Mouse (Mus musculus) hematopoietic stem cell, adult 5-6 weeks (primary cell): ENCODE results near the gene Myoz1. TPM values are rescaled to one million over a fixed set of nuclear protein-coding genes. Genes with fewer than 3 reads are reported as not detected.
"Not testable (repeated sequence)": the region's sequence is repeated elsewhere in the genome, so short reads cannot be mapped to it uniquely, and the experiment has no call there.

Source experiments
- ATAC-seq, 2 experiments: fragments of 125-278 bp in 1 of 2; replicated peaks in 1 of 2; 2 replicates each; pipeline ENCODE4 v1.8.0; 2016 to 2017; ENCODE audit warnings: inconsistent platforms in 2 of 2, mild to moderate bottlenecking in 2 of 2, moderate number of reproducible peaks in 2 of 2, low read depth in 1 of 2, moderate TSS enrichment in 1 of 2; ENCODE audit not compliant: low FRiP score in 2 of 2, poor library complexity in 2 of 2, severe bottlenecking in 2 of 2, insufficient read depth in 1 of 2, low TSS enrichment in 1 of 2
- total RNA-seq: library from RNA; stranded (forward); fragments of 172-1452, 232-1000 nt; gene quantifications from 2 replicates; pipeline ENCODE4 v1.2.3, GENCODE M21; 2017

The Myoz1 gene
- total RNA-seq, 1 experiment from 2014 or later: not detected

GRCm38 (mm10) chr14:20651722-20652256, 4.6 kb downstream of the Myoz1 start:
- ATAC-seq: no peak

- ATAC-seq: no peak
These were observed 5.3 kb downstream of the Myoz1 start for GRCm38 (mm10) chr14:20651000-20651399.

- no peak for ATAC-seq
These were observed 10.0 kb downstream of the Myoz1 start for GRCm38 (mm10) chr14:20646381-20646780.

GRCm38 (mm10) chr14:20645547-20645946, 10.8 kb downstream of the Myoz1 start:
- ATAC-seq: no peak

- no peak for ATAC-seq
These were observed 14.9 kb downstream of the Myoz1 start for GRCm38 (mm10) chr14:20641438-20641875.

GRCm38 (mm10) chr14:20640644-20641437, 15.5 kb downstream of the Myoz1 start, which contains the start of gene Usp54:
Usp54 (minus strand) TSS chr14:20641063.
- peak; percentile 93 to 99 for ATAC-seq

- peak in 1 of 2 experiments; percentile 18; a peak in 1 of 4 replicates for ATAC-seq
These were observed 16.3 kb downstream of the Myoz1 start for GRCm38 (mm10) chr14:20639918-20640619.

GRCm38 (mm10) chr14:20638702-20639101, 17.6 kb downstream of the Myoz1 start:
- no peak for ATAC-seq

- no peak for ATAC-seq
These were observed 18.3 kb downstream of the Myoz1 start for GRCm38 (mm10) chr14:20637818-20638574.

- not testable (repeated sequence) for ATAC-seq
These were observed 19.4 kb downstream of the Myoz1 start for GRCm38 (mm10) chr14:20636968-20637367.

- no peak for ATAC-seq
These were observed 20.8 kb downstream of the Myoz1 start for GRCm38 (mm10) chr14:20635546-20635945.

GRCm38 (mm10) chr14:20631253-20631652, 25.1 kb downstream of the Myoz1 start:
- ATAC-seq: no peak

GRCm38 (mm10) chr14:20626971-20627370, 29.4 kb downstream of the Myoz1 start:
- ATAC-seq: no peak

GRCm38 (mm10) chr14:20626447-20626846, 29.9 kb downstream of the Myoz1 start:
- ATAC-seq: no peak

- no peak for ATAC-seq
These were observed 33.4 kb downstream of the Myoz1 start for GRCm38 (mm10) chr14:20622907-20623306.

- ATAC-seq: no peak
These were observed 33.9 kb downstream of the Myoz1 start for GRCm38 (mm10) chr14:20622412-20622811.

- no peak for ATAC-seq
These were observed 34.4 kb downstream of the Myoz1 start for GRCm38 (mm10) chr14:20621903-20622302.
